Mouse (Mus musculus): ENCODE measurements around the gene Gm10271.

The Gm10271 gene

DNA sequence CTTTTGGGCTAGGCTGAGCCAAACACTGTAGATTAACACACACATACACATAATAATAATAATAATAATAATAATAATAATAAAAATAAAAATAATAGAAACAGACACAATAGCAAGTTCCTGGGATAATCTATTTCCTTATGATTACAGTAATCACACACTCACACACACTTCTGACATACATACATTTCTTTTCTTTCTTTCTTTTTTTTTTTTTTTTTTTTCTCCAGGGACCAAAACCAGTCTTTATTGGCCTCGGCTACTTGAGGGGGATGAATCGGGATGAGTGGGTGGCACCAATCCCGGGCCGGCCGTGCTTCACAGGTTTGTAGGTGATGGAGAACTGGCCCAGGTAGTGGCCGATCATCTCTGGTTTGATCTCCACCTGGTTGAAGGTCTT, at the start of gene Gm10271:
TSS of gene Gm10271 (minus strand) at position 101 of the 400 bp plus-strand sequence.
- no peak for DNase-seq (ENCODE audit: inconsistent ontology term)

DNA sequence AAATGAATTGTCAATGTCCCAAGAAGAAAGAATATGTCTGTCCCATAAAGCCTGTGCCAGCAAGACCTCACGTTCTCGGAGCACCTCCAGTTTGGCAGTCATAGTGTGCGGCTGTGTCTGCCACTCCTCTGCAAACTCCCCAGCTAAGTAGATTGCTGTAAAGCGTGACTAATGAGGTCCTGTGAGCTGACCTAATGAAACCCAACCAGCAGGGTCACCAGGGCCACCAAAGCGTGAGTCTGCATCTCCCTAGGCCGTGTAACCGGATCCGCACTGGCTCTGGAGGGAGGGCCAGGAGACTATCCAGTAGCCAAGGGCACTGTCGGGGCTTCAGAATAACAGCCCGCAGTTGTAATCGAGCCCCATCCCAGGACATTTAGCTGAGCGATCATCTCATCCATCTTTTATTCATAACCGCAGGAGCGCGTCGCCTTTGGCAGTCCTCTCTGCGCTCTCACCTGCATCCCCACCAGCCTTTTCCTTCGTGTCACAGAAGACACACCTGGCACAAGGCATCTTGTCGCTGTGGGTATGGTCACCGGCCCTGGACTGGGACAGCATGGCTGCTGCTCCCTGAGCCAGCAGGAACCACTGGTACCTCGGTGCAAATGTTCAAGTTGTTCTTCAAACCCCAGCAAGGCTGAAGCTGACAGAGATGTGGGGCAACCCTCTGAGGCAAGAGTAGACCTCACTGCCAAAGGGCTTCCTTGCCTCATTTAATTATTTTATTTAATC, 48.8 kb upstream of the Gm10271 start:
- DNase-seq (ENCODE audit: inconsistent ontology term): peak; percentile 66

DNA sequence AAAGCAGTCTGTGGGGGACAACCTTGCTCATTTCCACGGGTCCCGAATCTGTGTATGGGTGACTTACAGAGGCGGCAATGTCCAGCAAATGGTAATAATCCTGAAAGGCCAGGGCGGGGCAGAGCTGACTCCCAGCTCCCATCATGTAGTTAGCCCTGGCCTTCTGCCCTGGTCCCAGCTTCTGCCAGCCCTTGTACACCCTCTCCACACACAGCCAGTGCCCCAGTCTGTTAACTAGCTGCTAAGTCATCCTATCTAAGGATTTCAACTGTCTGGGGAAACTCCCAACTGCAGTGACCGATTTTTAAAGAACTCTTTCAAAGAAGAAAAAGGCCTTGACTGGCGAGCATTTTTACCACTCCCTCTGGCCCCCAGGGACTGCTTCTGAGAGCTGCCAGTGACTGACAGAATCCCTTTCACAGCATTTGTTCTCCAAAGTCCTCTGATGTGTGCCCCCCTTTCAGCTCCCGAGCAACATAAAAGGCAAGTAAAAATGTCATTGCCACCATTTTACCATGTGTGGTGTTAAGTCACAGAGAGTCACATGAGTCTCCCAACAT, 46.0 kb upstream of the Gm10271 start:
- DNase-seq (ENCODE audit: inconsistent ontology term): no peak

DNA sequence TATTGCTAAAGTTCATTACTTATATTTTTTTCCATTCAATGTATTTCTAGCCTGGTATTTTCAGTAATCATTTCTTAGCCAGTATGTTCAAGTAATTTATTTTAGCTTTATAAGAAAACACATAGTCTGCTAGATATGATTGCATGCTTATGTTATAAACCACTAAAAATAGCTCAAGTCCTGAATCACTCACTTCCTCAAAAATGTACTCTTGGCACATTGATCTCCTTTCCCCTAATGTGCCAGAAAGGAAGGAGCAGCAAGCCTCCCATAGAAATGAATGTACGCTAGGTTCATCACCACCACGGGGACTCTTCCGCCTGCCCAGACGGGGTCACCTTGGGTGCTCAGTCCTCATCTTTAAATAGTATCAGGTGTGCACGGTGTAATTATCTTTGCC, 42.2 kb upstream of the Gm10271 start:
- DNase-seq (ENCODE audit: inconsistent ontology term): no peak

DNA sequence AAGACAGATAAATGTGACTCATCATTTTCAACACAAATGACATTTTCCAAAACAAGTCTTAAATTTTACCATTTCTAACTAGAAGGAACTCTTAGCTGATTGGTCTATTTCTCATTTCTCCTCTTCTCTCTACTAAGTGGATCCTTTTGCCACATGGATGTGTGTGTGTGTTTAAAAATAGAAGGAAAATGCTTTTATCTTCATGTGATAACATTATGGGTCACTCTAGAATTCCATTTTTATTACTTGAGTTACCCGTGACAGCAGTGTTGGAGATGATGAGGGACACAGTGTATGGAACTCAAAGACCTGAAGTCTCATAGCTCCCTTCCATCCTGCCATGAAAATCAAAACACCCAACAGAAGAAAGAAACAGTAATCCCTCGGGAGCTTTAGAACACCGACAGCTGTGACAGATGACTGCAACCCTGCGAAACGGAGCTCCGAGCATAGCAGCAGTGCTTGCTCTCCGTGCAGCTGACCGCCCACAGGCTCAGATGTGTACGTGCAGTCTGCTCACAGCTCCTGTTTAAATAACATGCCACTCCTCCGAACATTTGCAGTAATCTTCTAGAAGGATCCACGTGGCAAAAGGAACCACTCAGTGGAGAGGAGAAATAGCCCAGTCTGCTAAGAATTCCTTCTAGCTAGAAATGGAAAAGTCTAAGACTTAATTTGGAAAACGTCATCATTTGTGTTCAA, 41.4 kb upstream of the Gm10271 start:
- DNase-seq (ENCODE audit: inconsistent ontology term): peak; percentile 14

DNA sequence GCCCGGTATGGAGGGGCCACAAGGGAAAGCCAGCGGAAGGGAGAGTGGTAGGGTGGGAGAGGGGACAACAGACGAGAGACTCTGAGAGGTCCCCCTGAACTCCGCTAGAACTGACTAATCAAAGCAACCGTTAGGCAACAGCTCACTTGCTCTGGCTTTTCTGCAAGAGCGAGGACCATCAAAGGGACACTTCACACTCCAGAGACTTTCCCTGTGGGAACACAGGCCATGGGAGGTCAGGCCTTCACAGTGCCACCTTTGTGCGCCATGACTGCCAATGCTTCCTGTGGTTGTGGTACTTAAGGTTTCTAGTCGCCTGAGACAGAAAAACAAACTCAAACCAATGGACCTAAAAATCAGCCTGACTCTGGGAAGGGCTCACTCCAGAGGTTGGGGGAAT, 38.6 kb upstream of the Gm10271 start:
- no peak for DNase-seq (ENCODE audit: inconsistent ontology term)

DNA sequence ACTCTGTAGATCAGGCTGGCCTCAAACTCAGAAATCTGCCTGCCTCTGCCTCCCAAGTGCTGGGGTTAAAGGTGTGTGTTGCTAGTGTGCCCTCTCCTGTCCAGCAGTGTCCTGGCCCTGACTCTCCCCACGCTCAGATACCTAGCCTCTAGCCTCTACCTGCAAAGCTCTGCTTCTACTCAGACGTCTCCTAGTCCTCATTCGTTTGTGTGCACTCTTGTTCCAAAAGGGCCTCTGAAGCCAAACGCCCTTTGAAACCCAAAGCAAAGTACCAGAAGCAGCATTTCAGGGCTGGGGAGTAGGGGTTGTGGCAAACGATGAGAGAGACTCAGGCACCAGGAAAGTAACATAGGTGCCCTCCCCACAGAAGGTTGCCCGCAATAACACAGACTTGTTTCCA, 37.3 kb upstream of the Gm10271 start:
- no peak for DNase-seq (ENCODE audit: inconsistent ontology term)

DNA sequence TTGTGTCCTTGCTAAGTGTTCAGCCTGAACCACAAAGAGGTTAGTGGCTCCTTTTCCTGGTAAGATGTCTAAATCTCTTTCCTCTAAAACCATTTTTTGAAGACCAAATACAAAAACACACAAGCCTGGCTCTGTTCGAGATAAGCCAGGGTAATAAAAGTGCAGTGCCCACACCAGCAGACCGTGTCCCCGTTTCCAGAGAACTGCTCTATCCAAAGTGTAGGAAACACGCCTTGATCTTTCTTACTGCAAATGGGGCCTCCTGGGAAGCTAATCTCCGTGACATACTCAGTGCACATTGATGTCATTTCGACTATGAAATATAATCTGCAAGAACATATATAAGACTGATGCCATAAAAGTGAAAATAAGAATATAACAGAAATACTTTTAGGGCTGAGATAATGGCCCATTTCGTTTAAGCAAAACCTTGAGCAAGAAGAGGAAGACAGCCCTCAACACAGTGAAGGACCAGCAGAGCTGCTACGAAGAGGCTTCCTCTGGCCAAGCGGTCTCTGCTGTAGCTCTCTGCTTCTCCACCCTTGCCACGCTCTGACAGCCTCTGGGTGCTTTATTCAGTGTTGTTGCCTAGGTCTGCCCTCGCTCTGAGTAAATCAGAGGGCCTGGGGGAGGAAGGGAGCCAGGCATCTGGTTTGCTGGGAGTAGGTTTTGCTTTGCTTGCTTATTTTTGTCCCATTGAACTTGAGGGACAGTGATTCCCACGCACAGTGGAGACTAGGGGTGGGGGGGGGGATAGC, 33.5 kb upstream of the Gm10271 start:
- no peak for DNase-seq (ENCODE audit: inconsistent ontology term)

DNA sequence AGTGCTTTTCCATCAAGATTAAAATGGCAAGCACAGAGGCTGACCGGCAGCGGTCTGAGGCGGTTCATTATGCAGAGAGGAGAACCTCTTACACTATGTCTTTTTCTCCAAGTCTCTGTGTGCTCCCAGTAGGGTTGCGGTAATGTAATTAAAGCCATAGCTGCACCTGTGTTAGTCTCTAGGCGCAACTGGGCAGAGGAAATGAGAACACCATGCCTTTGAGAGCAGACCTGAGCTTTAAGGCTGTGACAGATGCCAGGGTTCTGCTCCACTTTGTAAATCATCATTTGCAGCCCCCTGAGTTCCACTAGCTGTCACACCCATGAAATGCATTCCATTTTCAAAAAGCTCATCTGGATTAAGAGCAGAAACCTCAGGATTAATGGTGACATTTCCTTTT, 32.3 kb upstream of the Gm10271 start:
- no peak for DNase-seq (ENCODE audit: inconsistent ontology term)

DNA sequence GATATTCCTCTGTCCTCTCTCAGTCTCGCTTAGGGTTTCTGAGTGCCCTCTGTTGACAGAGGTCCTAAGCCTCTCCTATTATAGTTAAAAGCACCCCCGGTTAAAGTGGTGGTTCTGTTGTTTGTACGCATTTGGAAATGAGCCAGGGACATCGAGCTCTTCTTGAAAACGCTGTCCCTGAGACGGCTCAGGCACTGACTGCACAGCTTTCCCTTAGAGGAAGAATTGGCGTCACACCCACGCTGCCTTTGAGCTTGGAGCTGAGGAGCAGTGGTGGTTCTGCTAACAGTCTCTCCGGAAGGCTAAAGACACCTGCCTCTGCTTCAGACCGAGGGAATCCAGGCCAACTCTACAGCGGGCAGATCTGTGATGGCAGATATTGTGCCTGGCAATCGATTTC, 28.6 kb upstream of the Gm10271 start:
- DNase-seq (ENCODE audit: inconsistent ontology term): no peak

DNA sequence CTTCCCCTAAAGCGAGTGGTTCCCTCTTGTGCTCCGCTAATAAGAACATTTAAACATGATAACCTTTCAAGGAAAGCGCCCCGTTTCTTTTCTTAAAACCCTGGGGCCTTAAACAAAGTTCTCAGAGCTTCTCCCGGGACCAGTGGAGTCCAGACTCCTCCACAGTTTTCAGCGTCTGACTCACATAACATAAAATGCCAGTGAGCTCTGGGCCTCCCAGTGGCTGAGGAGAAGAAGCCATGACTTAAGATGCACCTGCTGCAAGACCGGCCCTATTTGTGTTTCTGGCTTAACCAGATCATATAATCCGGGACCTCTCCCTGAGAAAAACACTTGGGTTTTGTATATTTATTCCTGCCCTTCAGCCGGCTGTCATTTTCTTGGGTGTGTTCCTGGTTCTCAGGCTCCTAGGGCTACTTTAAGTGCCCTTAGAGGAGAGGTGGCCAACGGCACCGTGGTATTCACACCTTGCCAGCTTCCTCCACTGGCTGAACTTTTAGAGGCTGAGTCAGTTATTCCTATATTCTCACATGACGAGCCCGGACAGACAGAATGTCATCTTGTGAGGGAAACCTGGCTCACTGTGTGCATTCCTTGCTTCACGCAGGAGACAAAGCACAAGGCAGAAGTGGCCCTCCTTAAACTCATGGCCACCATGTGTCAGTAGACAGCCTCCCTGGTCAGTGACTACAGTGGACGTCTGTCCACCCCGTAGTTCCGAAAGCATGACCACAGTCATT, 26.5 kb upstream of the Gm10271 start:
- DNase-seq (ENCODE audit: inconsistent ontology term): no peak

DNA sequence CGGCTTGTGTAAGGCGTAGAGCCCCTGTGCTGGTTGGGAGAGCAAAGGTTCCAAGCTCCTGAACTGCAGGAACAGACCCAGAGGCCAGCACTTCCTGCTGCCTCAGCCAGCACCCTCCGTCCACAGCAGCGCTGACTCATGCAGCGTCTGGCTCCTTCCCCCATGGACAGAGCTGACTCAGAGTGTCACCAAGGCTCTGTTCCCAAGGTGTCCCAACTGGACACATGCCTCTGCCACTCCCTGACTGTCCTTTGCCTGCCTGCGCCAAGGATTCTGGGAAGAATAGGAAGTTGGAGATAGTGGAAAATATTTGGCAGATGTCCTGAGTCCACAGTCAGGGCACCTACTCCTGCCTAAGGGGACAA, 23.8 kb upstream of the Gm10271 start:
- peak; percentile 81 for DNase-seq (ENCODE audit: inconsistent ontology term)

DNA sequence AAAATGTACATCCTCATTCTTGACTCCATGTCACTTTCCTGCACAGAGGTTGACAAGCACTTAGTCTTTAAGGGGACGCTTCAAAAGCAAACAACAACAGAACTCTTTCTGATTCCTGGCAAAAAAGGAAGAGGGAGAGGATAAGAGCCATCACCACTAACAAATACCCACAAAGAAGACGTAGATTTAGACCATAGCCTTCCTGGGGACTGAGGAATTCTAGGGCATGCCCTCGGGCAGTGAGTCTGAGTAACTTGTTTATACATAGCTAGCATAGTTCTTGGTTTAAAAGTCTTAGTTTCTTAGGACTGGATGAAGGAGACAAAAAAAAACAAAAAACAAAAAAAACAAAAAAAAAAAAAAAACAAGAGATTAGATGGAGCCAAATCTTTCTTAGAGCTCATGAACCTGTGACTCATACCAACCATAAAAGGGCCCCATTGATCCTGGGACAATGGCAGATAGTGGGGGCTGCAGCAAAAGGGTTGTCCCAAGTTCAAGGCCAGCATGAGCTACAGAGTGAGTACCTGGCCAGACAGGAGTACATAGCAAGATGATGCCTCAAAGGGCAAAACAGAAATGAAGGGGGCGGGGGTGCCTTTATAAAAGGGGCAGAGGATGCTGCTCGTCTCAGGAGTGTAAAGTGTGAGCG, 23.3 kb upstream of the Gm10271 start:
- DNase-seq (ENCODE audit: inconsistent ontology term): peak; percentile 73

DNA sequence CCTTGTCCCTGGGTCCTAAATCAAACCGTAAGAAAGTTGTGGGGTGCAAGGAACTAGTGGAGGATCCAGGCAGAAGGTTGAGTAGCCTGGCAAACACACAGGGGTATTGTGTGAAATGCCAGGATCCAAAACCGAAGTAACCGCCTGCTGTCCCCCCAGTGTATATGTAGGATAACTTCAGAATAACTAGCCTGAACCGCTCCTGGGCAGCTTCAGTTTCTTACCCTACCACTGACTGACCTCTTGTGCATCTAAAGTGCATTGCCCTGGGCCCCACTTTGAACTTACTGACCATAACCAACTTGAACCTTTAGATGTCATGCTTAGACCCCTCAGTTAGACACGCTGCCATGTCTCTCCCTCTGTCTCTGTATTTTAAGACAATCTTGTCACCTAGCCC, 22.8 kb upstream of the Gm10271 start:
- no peak for DNase-seq (ENCODE audit: inconsistent ontology term)

DNA sequence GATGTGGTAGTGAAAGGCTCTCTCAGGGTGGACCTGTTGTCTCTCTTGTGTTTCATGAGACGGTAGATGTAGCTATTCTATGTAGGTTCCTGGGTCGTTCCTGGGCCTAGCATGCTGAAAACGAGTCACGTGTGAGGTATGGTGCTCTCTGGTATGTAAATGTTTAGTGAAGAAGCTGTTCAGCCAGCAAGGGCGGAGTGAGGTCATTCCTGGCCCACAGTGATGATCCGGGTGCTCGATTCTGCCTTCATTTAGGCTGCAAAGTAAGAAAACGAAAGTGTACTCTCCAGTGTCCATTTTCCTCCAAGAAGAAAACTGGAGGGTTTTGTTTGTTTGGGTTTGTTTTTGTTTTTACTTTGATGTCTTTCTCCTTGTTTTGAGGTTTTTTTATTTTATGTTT, 21.6 kb upstream of the Gm10271 start:
- no peak for DNase-seq (ENCODE audit: inconsistent ontology term)

DNA sequence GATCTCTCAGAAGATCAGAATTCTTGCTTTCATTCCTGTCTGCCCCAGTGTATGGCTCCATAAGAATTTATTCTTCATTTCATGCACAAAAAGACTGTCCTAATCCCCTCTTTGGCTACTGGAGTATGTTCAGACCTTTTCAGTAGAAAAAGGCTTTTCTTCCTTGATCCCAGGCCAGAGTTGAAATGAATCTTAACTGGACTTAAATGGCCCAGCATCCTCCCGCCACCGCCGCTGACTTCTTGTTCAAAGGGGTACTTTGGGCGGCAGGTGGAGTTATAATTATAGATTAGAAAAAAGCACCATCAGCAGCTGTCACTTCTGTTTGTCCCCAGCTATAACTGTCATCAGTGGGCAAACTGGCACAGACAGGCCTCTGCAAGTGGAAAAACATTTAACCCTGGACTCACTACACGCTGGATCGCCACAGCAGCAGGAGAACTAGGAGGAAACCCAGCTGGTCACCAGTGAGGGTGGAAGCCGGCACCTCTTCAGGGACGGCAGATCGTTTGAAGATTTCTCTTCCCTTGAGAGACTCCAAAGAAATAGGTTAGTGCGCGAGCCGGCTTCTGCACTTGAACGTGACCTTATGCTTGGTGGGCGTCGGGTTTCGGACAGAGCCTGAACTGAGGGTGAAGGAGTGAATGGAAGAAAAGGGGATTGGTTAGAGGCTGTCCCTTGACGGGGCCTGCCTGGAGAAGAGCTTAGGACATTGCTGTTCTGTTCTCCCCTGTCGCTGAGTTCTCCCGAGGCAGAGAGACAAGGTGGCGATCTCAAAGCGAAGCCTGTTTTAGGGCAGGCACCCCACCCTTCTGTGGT, 14.1 kb upstream of the Gm10271 start, which contains the start of gene Best3:
TSS of gene Best3 (plus strand) at position 51 of the 819 bp plus-strand sequence.
- DNase-seq (ENCODE audit: inconsistent ontology term): no peak

DNA sequence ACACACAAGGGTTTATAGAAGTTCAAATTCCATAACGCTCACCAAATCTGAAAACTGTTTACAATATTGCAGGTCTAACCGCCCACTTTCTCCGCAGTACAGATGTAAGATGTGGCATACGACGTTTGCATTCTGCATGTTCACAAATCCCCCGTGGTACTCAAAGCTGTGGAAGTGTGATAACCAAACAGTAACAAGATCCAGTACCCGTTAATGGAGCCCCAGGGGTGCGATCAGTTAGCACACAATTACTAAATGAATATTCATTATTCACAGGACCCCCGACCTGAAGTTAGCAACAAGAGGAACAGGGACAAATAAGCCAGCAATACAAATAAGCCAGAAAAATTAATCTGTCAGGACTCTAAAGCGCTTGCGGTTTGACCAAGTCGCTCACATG, 12.4 kb upstream of the Gm10271 start:
- no peak for DNase-seq (ENCODE audit: inconsistent ontology term)

DNA sequence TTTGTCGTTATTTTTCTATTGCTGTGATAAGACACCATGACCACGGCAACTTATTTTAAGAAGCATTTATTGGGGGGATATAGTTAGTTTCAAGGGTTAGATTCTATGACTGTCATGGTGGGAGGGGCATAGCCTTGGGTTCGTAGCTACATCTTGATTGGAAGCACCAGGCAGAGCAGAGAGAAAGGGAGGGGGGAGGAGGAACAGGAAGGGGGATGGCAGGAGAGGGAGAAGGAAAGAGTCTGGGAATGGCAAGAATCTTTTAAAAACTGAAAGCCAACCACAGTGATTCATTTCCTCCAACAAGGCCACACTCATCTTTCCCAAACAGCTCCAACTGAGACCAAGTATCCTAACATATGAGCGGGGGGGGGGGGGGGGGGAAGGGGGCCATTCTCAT, 10.1 kb upstream of the Gm10271 start:
- DNase-seq (ENCODE audit: inconsistent ontology term): peak; percentile 62

DNA sequence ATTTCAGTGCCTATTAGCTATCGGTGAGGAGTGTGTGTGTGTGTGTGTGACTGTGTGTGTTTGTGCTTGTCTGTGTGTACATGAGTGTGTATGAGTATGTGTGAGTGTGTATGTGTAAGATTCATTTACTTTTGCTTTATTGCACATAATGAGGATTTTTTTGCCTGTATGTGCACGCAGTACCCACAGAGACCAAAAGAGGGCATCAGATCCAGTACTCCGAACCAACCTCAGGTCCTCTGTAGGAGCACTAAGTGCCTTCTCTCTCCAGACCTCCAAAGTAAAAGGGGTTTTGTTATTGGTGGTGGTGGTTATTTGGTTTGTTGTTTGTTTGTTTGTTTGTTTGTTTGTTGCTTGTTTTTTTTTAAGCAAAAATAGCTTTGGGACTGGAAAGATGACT, 8.5 kb upstream of the Gm10271 start:
- no peak for DNase-seq (ENCODE audit: inconsistent ontology term)

DNA sequence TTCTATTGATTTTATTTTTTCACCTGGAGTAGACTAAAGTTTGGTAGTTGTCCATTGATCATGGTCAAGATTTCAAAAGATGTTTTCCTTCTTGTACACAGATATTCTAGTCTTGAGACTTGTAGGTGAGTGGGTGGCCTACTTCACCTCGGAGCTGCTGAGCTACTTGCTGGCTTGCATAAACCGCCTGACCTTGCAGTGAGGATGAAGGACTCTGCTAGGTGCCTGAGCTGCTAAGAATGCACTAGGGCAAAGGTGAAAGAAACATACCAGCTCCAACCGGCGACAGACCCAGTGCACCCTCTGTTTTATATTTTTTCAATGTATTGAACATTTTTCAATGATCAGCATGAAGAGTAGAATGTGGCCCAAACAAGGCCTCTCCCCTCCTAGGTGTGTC, 7.9 kb upstream of the Gm10271 start:
- no peak for DNase-seq (ENCODE audit: inconsistent ontology term)
